Mouse (Mus musculus) liver, embryonic 13.5 days (tissue): Measurements from ENCODE around the gene Lgr4. TPM values are rescaled to one million over a fixed set of nuclear protein-coding genes. Genes with fewer than 3 reads are reported as not detected.
A peak's percentile ranks its signal among the peaks of the same experiment; 100 is the strongest.

Source experiments
- ATAC-seq: fragments of 200-750 bp; cut with Nextera tagmentation; 2 replicates; pipeline ENCODE4 v1.8.0; 2017; ENCODE audit warnings: low read depth, mild to moderate bottlenecking, moderate number of reproducible peaks, moderate library complexity
- DNase-seq: peaks from one replicate; pipeline ENCODE4 v3.0.0; 2022
- H3K27ac ChIP-seq: fragments of 300-500 bp; sonication (generic); 2 replicates; pipeline ENCODE4 v1.5.1; 2015; ENCODE audit warnings: moderate library complexity, mild to moderate bottlenecking, inconsistent platforms
- H3K27me3 ChIP-seq: fragments of 300-500 bp; sonication (generic); 2 replicates; pipeline ENCODE4 v1.6.1; 2015; ENCODE audit warnings: mild to moderate bottlenecking, inconsistent platforms
- H3K36me3 ChIP-seq: fragments of 300-500 bp; sonication (generic); 2 replicates; pipeline ENCODE4 v1.6.1; 2015; ENCODE audit warnings: mild to moderate bottlenecking, inconsistent platforms
- H3K4me1 ChIP-seq: fragments of 300-500 bp; sonication (generic); replicated peaks from 2 replicates; pipeline ENCODE4 v1.6.1; 2015; ENCODE audit warnings: inconsistent platforms
- H3K4me2 ChIP-seq: fragments of 300-500 bp; sonication (generic); 2 replicates; pipeline ENCODE4 v1.6.1; 2015; ENCODE audit warnings: inconsistent platforms, mild to moderate bottlenecking, moderate library complexity
- H3K4me3 ChIP-seq: fragments of 300-500 bp; sonication (generic); replicated peaks from 2 replicates; pipeline ENCODE4 v1.5.1; 2015; ENCODE audit warnings: mild to moderate bottlenecking, inconsistent platforms
- H3K9ac ChIP-seq: fragments of 300-500 bp; sonication (generic); 2 replicates; pipeline ENCODE4 v1.6.1; 2015; ENCODE audit warnings: mild to moderate bottlenecking, inconsistent platforms
- H3K9me3 ChIP-seq: fragments of 300-500 bp; sonication (generic); replicated peaks from 2 replicates; pipeline ENCODE4 v1.6.1; 2016; ENCODE audit warnings: inconsistent platforms
- WGBS: fragments of 180-500 bp; shearing (Covaris S2); methylation state at CpG from one replicate; pipeline ENCODE4 v1.1.7; 2015; ENCODE audit not compliant: insufficient replicate concordance; 5-methylcytosine and 5-hydroxymethylcytosine counted together
- polyA plus RNA-seq: library from polyadenylated mRNA; unstranded; fragments of >200 nt; fragmentation: Nextera tagmentation; extraction: Ambion mirVana; gene quantifications from 2 replicates; pipeline ENCODE4 v1.2.1, GENCODE M21; 2015

Lgr4 gene
- polyA plus RNA-seq, 1 experiment from 2014 or later = 3.1 TPM

DNA sequence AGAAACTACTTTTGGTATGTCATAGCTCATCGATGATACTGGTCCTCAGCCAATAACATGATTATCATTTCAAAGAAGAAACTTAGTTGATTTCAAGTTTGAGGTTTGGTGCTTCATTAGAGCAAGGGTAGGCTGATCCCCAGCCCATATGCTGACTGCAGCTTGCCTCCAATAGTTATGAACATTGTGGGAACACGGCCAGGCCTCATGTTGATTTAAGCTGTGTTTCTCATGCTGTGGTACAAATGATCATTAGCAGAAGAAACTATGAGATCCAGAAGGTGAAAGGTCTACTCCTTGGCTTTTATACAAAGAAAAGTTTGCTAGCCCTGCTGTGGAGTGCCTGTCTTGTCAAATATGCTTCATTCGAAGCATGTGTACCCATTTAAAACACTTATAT lies 87.7 kb downstream of the Lgr4 start:
- Histone ChIP-seq H3K27ac (peak overlapping the region; percentile 62), H3K4me2 (no peak overlapping the region), H3K9ac (no peak overlapping the region), H3K4me3 (no peak overlapping the region), H3K36me3 (peaks cover 5% of the 10 kb centered on the region; the same call in 1 of the 2 replicates), H3K9me3 (no peaks in the 10 kb centered on the region), H3K4me1 (peaks cover 50% of the 10 kb centered on the region), H3K27me3 (no peaks in the 10 kb centered on the region)
- 71% methylated on average over 3 of the region's 3 CpGs for WGBS
- no peak for DNase-seq
- ATAC-seq = no peak

DNA sequence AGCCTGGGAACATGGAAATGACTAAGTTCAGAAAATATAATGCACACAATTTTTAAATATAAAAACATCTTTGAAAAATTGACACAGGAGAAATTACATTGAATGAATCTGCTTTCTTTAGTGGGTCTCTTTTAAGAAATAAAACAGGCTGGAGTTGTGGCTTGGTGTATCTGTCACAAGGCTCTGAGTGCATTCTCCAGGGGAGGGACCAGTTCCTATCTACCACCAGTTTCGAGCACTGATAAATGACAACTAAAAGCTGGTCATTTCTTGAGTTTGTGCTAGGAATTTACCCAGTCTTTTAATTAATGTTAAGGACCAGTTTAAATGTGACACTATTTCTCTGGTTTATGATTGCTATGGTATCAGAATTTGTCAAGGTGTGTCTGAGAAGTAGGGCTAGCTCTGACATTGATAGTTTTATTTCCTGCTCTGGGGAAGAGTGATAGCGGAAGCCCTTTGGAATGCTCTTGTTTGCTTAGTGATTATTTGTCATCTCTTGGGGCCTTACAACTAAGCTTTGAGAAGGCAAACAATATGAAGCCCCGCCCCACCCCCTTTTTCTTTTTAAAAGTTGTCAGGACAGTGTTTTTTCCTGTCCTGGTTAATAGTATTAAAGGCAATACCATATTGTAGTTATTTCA lies 88.3 kb downstream of the Lgr4 start:
- Histone ChIP-seq H3K27me3 (no peaks in the 10 kb centered on the region), H3K9me3 (no peaks in the 10 kb centered on the region), H3K27ac (peak overlapping the region; percentile 62), H3K4me2 (peak overlapping the region; percentile 34), H3K4me3 (no peak overlapping the region), H3K9ac (no peak overlapping the region), H3K4me1 (peaks cover 50% of the 10 kb centered on the region), H3K36me3 (peaks cover 5% of the 10 kb centered on the region; the same call in 1 of the 2 replicates)
- DNase-seq = no peak
- peak; percentile 60 for ATAC-seq
- 32% methylated on average over 3 of the region's 3 CpGs for WGBS

DNA sequence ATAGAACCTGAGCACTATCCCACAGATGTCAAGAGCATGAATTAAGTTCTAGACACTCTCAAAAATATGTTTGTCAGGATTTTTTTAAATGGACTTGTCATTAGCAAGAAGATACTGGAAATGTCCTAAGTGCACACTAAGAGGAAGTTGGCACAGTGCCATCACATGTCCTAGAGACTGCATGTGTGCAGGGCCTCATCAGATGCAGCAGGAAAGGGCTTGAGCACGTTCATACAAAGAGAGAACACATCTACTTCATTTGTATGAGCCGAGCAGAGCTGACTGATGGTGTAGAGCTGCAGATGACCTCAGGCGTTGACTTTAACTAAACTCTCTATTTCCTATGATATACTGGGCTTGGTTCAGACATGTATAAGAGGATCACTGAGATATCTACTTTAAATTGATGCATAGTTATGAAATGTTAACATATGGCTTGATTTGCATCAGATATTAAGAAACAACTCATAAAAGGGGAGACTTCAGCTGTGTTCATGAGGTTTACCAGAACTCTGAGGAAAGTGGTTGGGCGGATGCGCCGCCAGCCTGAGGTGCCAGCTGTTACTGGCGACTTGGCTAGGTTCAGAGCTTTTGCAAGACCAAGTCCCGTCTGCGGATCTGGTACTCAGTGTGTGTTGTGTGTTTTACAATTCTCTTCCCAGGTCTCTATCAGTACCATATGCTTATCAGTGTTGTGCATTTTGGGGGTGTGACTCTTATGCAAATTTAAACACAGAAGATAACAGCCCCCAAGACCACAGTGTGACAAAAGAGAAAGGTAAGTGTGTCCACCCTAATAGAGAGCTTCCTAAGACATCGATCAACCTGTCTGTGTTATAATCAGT lies 90.2 kb downstream of the Lgr4 start:
- no peak overlapping the region; the same call in 1 of the 2 replicates for H3K4me3 ChIP-seq
- H3K36me3 ChIP-seq = peaks cover 18% of the 10 kb centered on the region
- peak overlapping the region; percentile 50 for H3K4me2 ChIP-seq
- no peaks in the 10 kb centered on the region for H3K9me3 ChIP-seq
- ATAC-seq (peak; percentile 90), DNase-seq (peak; percentile 59)
- peak overlapping the region; percentile 78 for H3K27ac ChIP-seq
- H3K27me3 ChIP-seq = no peaks in the 10 kb centered on the region
- WGBS = 40% methylated on average over 10 of the region's 10 CpGs
- peaks cover 50% of the 10 kb centered on the region for H3K4me1 ChIP-seq
- peak overlapping the region; percentile 37; the same call in 1 of the 2 replicates for H3K9ac ChIP-seq

GRCm38 (mm10) chr2:110009449-110009848 lies 92.0 kb downstream of the Lgr4 start:
- no peak overlapping the region for H3K9ac ChIP-seq
- H3K9me3 ChIP-seq = no peaks in the 10 kb centered on the region
- H3K4me2 ChIP-seq = no peak overlapping the region
- DNase-seq (no peak), ATAC-seq (no peak)
- peaks cover 50% of the 10 kb centered on the region for H3K4me1 ChIP-seq
- no peak overlapping the region for H3K4me3 ChIP-seq
- H3K36me3 ChIP-seq = peaks cover 18% of the 10 kb centered on the region
- no peak overlapping the region for H3K27ac ChIP-seq
- H3K27me3 ChIP-seq = no peaks in the 10 kb centered on the region

DNA sequence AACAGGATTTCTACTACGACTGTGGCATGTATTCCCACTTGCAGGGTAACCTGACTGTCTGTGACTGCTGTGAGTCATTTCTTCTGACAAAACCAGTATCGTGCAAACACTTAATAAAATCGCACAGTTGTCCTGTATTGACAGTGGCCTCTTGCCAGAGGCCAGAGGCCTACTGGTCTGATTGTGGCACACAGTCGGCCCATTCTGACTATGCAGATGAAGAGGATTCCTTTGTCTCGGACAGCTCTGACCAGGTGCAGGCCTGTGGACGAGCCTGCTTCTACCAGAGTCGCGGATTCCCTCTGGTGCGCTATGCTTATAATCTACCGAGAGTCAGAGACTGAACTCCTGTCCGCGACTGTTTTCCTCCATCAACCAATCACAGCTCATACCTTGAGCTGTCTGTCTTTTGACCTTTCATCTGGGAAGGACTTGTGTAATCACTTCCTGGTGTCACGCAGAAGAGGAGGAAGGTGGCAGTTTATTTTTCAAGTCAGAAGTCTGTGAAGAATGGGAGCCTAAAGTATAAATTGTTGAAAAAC lies 94.8 kb downstream of the Lgr4 start:
- ATAC-seq (no peak), DNase-seq (no peak)
- Histone ChIP-seq H3K4me2 (no peak overlapping the region), H3K4me1 (peaks cover 34% of the 10 kb centered on the region), H3K9me3 (no peaks in the 10 kb centered on the region), H3K27ac (no peak overlapping the region), H3K27me3 (no peaks in the 10 kb centered on the region), H3K36me3 (peaks cover 15% of the 10 kb centered on the region), H3K9ac (no peak overlapping the region), H3K4me3 (no peak overlapping the region)
- WGBS = 86% methylated on average over 13 of the region's 13 CpGs

DNA sequence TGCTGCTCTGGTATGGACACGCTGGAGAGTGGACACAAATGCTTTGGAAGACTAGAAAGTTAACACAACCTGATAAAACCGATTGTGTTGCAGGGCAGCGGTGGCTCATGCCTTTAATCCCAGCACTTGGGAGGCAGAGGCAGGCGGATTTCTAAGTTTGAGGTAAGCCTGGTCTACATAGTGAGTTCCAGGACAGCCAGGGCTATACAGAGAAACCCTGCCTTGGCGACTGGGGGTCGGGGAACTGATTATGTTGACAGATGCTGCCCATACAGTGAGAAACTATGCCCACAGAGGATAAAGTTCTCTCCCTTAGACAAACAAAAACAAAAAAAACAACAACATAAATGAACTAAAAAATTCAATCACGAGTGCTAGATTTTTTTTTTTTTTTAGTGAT lies 99.6 kb downstream of the Lgr4 start:
- Histone ChIP-seq H3K36me3 (peaks cover 24% of the 10 kb centered on the region), H3K4me2 (peak overlapping the region; percentile 84), H3K27ac (no peak overlapping the region), H3K4me3 (peak overlapping the region; percentile 82), H3K9me3 (no peaks in the 10 kb centered on the region), H3K9ac (peak overlapping the region; percentile 86), H3K27me3 (no peaks in the 10 kb centered on the region), H3K4me1 (peaks cover 37% of the 10 kb centered on the region)
- WGBS = 35% methylated on average over 7 of the region's 7 CpGs
- DNase-seq (no peak), ATAC-seq (no peak)

DNA sequence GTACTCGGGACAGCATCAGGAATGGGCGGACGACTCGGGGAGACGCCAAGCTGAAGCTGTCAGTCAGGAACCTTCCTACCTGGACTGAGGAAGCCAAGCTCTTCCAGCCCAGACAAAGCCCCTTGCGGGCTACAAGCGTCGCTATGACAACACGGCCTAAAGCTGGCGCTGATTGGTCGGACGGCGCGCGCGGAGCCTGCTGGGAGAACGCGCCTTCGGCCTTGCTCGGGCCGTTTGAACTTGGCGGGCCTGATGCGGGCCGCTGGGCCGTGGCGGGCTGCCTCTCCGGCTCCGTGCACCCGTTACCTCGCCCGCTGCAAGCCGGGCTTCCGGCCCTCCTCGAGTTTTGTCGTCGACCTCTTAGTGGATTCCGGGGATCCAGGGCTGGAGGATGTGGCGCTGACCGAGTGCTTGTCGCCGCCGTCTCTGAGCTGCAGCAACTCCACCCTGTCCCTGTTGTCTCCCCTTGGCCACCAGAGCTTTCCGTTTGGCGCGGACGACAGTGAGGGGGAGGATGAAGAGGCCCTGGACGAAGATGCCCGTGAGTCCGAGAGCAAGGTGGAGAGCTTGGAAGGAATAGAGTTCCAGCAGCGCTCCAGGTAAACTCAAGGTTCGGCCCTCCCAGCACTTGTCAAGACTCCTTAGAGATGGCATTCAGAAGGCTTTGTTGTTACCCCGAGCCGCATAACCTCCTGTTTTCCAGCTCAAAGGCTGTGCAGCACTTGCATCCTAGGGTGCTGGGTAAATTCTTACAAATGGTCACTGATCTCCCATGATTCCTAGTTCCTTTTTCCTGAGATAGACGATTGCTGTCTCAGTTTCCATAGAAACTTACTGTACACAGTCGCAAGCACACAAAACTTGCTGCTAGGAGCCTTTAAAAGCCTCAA lies 100.4 kb downstream of the Lgr4 start, which contains the start of gene Ccdc34:
Gene Ccdc34 (plus strand): TSS at position 202 of the 890 bp plus-strand sequence.
- ATAC-seq (peak; percentile 99), DNase-seq (peak; percentile 85)
- Histone ChIP-seq H3K27ac (peak within 1 kb of the TSS; percentile 87), H3K4me3 (peak within 1 kb of the TSS; percentile 82), H3K9me3 (no peaks in the 10 kb centered on the region), H3K9ac (peak within 1 kb of the TSS; percentile 86), H3K36me3 (peaks cover 25% of the 10 kb centered on the region), H3K4me1 (peaks cover 37% of the 10 kb centered on the region), H3K4me2 (peak within 1 kb of the TSS; percentile 84), H3K27me3 (no peaks in the 10 kb centered on the region)
- under 1% methylated on average over 55 of the region's 55 CpGs for WGBS

DNA sequence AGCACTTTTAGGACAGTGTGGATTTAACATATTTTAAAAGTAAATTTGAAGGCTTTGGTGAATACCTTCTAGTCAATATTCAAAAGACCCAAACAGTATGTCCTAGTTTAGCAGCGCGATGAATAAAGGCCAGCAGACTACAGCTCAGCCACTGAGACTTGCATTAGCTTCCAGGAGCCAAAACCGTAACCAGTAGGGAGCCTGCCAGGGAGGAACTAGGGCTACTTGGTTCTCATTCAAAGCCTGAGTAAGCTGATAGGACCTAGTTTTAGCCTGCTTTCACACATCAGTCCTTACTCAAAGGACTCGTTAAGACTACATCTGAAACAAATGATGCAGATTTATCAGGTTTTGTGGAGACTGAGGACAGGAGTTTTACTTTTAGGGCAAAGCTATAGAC lies 102.2 kb downstream of the Lgr4 start:
- H3K9me3 ChIP-seq = no peaks in the 10 kb centered on the region
- peak overlapping the region; percentile 84 for H3K4me2 ChIP-seq
- H3K27me3 ChIP-seq = no peaks in the 10 kb centered on the region
- peaks cover 32% of the 10 kb centered on the region for H3K36me3 ChIP-seq
- WGBS = 91% methylated on average over 4 of the region's 4 CpGs
- ATAC-seq = no peak
- peak overlapping the region; percentile 86 for H3K9ac ChIP-seq
- H3K4me3 ChIP-seq = peak overlapping the region; percentile 82; the same call in 1 of the 2 replicates
- H3K27ac ChIP-seq = no peak overlapping the region
- no peak for DNase-seq
- peaks cover 37% of the 10 kb centered on the region for H3K4me1 ChIP-seq

GRCm38 (mm10) chr2:110020430-110020829 lies 103.0 kb downstream of the Lgr4 start:
- DNase-seq (no peak), ATAC-seq (no peak)
- Histone ChIP-seq H3K27ac (no peak overlapping the region), H3K9ac (0 out of 2 replicates have a peak overlapping the region, but pooled peaks have one; percentile 44), H3K4me3 (no peak overlapping the region), H3K27me3 (no peaks in the 10 kb centered on the region), H3K36me3 (peaks cover 34% of the 10 kb centered on the region), H3K4me2 (peak overlapping the region; percentile 84; the same call in 1 of the 2 replicates), H3K4me1 (peaks cover 34% of the 10 kb centered on the region), H3K9me3 (no peaks in the 10 kb centered on the region)
- 76% methylated on average over 1 of the region's 1 CpGs for WGBS

GRCm38 (mm10) chr2:110036265-110036664 lies 118.8 kb downstream of the Lgr4 start:
- H3K27ac ChIP-seq = no peak overlapping the region
- H3K4me3 ChIP-seq = no peak overlapping the region
- H3K36me3 ChIP-seq = peaks cover 28% of the 10 kb centered on the region
- ATAC-seq (no peak), DNase-seq (no peak)
- H3K4me2 ChIP-seq = no peak overlapping the region
- no peaks in the 10 kb centered on the region for H3K9me3 ChIP-seq
- H3K4me1 ChIP-seq = peaks cover 6% of the 10 kb centered on the region
- H3K9ac ChIP-seq = no peak overlapping the region
- WGBS = 63% methylated on average over 4 of the region's 4 CpGs
- H3K27me3 ChIP-seq = no peaks in the 10 kb centered on the region
